Mouse (Mus musculus): ENCODE data around the gene Tbx1. TPM values are rescaled to one million over a fixed set of nuclear protein-coding genes. Genes with fewer than 3 reads are reported as not detected.

Tbx1 gene
- polyA plus RNA-seq, 1 experiment = 0.49 TPM

GRCm38 (mm10) chr16:18623751-18624540, 33.5 kb upstream of the Tbx1 start:
- 36% methylated on average over 15 of the region's 15 CpGs for WGBS
- Histone ChIP-seq H3K4me3 (ENCODE audit: control insufficient read depth, insufficient read depth, low read length) (no peak overlapping the region), H3K27me3 (ENCODE audit: control insufficient read depth, insufficient read depth, low read length) (peaks cover 43% of the 10 kb centered on the region; the same call in 1 of the 2 replicates), H3K36me3 (ENCODE audit: control insufficient read depth, insufficient read depth, low read length) (no peaks in the 10 kb centered on the region), H3K27ac (ENCODE audit: control insufficient read depth, insufficient read depth, low read length) (no peak overlapping the region), H3K4me1 (replicated peaks; ENCODE audit: control insufficient read depth, insufficient read depth, low read length) (peaks cover 18% of the 10 kb centered on the region)
- TF ChIP-seq POLR2A (IDR thresholded peaks at IDR 0.05; ENCODE audit: control insufficient read depth, extremely low read depth, insufficient read depth, low read length, poor library complexity) = no peak
- TF ChIP-seq CTCF (IDR thresholded peaks at IDR 0.05; ENCODE audit: borderline replicate concordance, control insufficient read depth, extremely low read depth, insufficient read depth, low read length, poor library complexity) = no peak
- DNase-seq = no peak

GRCm38 (mm10) chr16:18622916-18623750, 32.7 kb upstream of the Tbx1 start:
- TF ChIP-seq CTCF (IDR thresholded peaks at IDR 0.05; ENCODE audit: borderline replicate concordance, control insufficient read depth, extremely low read depth, insufficient read depth, low read length, poor library complexity) (no peak), POLR2A (IDR thresholded peaks at IDR 0.05; ENCODE audit: control insufficient read depth, extremely low read depth, insufficient read depth, low read length, poor library complexity) (no peak)
- DNase-seq = no peak
- H3K27ac ChIP-seq (ENCODE audit: control insufficient read depth, insufficient read depth, low read length) = no peak overlapping the region
- H3K4me3 ChIP-seq (ENCODE audit: control insufficient read depth, insufficient read depth, low read length) = no peak overlapping the region
- H3K36me3 ChIP-seq (ENCODE audit: control insufficient read depth, insufficient read depth, low read length) = no peaks in the 10 kb centered on the region
- H3K27me3 ChIP-seq (ENCODE audit: control insufficient read depth, insufficient read depth, low read length) = peaks cover 43% of the 10 kb centered on the region; the same call in 1 of the 2 replicates
- H3K4me1 ChIP-seq (replicated peaks; ENCODE audit: control insufficient read depth, insufficient read depth, low read length) = peaks cover 18% of the 10 kb centered on the region
- WGBS = 33% methylated on average over 29 of the region's 29 CpGs

- H3K4me3 ChIP-seq (ENCODE audit: control insufficient read depth, insufficient read depth, low read length) = no peak within 1 kb of the TSS
- H3K4me1 ChIP-seq (replicated peaks; ENCODE audit: control insufficient read depth, insufficient read depth, low read length) = peaks cover 21% of the 10 kb centered on the region
Observed at GRCm38 (mm10) chr16:18622019-18622418, 31.5 kb upstream of the Tbx1 start, which contains the start of gene Gp1bb. Gp1bb (minus strand) TSS chr16:18622403.

GRCm38 (mm10) chr16:18621362-18622001, 31.0 kb upstream of the Tbx1 start:
- peaks cover 17% of the 10 kb centered on the region for H3K4me1 ChIP-seq (replicated peaks; ENCODE audit: control insufficient read depth, insufficient read depth, low read length)
- no peaks in the 10 kb centered on the region for H3K36me3 ChIP-seq (ENCODE audit: control insufficient read depth, insufficient read depth, low read length)
- H3K4me3 ChIP-seq (ENCODE audit: control insufficient read depth, insufficient read depth, low read length) = no peak overlapping the region
- H3K27me3 ChIP-seq (ENCODE audit: control insufficient read depth, insufficient read depth, low read length) = peaks cover 43% of the 10 kb centered on the region; the same call in 1 of the 2 replicates
- no peak for TF ChIP-seq POLR2A (IDR thresholded peaks at IDR 0.05; ENCODE audit: control insufficient read depth, extremely low read depth, insufficient read depth, low read length, poor library complexity)
- TF ChIP-seq CTCF (IDR thresholded peaks at IDR 0.05; ENCODE audit: borderline replicate concordance, control insufficient read depth, extremely low read depth, insufficient read depth, low read length, poor library complexity) = no peak
- DNase-seq = no peak
- no peak overlapping the region for H3K27ac ChIP-seq (ENCODE audit: control insufficient read depth, insufficient read depth, low read length)
- WGBS = 4% methylated on average over 38 of the region's 38 CpGs

More at GRCm38 (mm10) chr16:18622019-18622418, 31.5 kb upstream of the Tbx1 start, which contains the start of gene Gp1bb:
- DNase-seq = no peak
- Histone ChIP-seq H3K27ac (ENCODE audit: control insufficient read depth, insufficient read depth, low read length) (no peak within 1 kb of the TSS), H3K36me3 (ENCODE audit: control insufficient read depth, insufficient read depth, low read length) (no peaks in the 10 kb centered on the region), H3K27me3 (ENCODE audit: control insufficient read depth, insufficient read depth, low read length) (peaks cover 43% of the 10 kb centered on the region; the same call in 1 of the 2 replicates)
- WGBS = 10% methylated on average over 17 of the region's 17 CpGs
- no peak for TF ChIP-seq CTCF (IDR thresholded peaks at IDR 0.05; ENCODE audit: borderline replicate concordance, control insufficient read depth, extremely low read depth, insufficient read depth, low read length, poor library complexity)
- TF ChIP-seq POLR2A (IDR thresholded peaks at IDR 0.05; ENCODE audit: control insufficient read depth, extremely low read depth, insufficient read depth, low read length, poor library complexity) = no peak

GRCm38 (mm10) chr16:18620601-18621361, 30.3 kb upstream of the Tbx1 start:
- no peak overlapping the region for H3K27ac ChIP-seq (ENCODE audit: control insufficient read depth, insufficient read depth, low read length)
- peaks cover 12% of the 10 kb centered on the region for H3K4me1 ChIP-seq (replicated peaks; ENCODE audit: control insufficient read depth, insufficient read depth, low read length)
- no peak for DNase-seq
- H3K27me3 ChIP-seq (ENCODE audit: control insufficient read depth, insufficient read depth, low read length) = peaks cover 39% of the 10 kb centered on the region; the same call in 1 of the 2 replicates
- no peaks in the 10 kb centered on the region for H3K36me3 ChIP-seq (ENCODE audit: control insufficient read depth, insufficient read depth, low read length)
- 2% methylated on average over 74 of the region's 74 CpGs for WGBS
- TF ChIP-seq POLR2A (IDR thresholded peaks at IDR 0.05; ENCODE audit: control insufficient read depth, extremely low read depth, insufficient read depth, low read length, poor library complexity) (no peak), CTCF (IDR thresholded peaks at IDR 0.05; ENCODE audit: borderline replicate concordance, control insufficient read depth, extremely low read depth, insufficient read depth, low read length, poor library complexity) (no peak)
- no peak overlapping the region for H3K4me3 ChIP-seq (ENCODE audit: control insufficient read depth, insufficient read depth, low read length)
